Mouse (Mus musculus) cerebellum, adult 11 months (tissue): ENCODE measurements around the gene Gm13090.

ENCODE experiments used
- DNase-seq: peaks from one replicate; pipeline ENCODE4 v3.0.0; 2022

Gm13090 gene

GRCm38 (mm10) chr4:151089270-151089669 lies at the start of gene Gm13090:
Gene Gm13090, plus strand, starts transcription at chr4:151089570.
- peak; percentile 29 for DNase-seq

- no peak for DNase-seq
Measured at GRCm38 (mm10) chr4:151041506-151041905, 47.9 kb upstream of the Gm13090 start.

GRCm38 (mm10) chr4:151043281-151043680 lies 46.1 kb upstream of the Gm13090 start:
- peak; percentile 35 for DNase-seq

GRCm38 (mm10) chr4:151044037-151044943 lies 45.1 kb upstream of the Gm13090 start, which contains the start of gene Per3:
Gene Per3, minus strand, starts transcription at chr4:151044665.
- DNase-seq = peak; percentile 99

GRCm38 (mm10) chr4:151044944-151045570 lies 44.3 kb upstream of the Gm13090 start:
- DNase-seq = no peak

GRCm38 (mm10) chr4:151046524-151046923 lies 42.8 kb upstream of the Gm13090 start:
- no peak for DNase-seq

- no peak for DNase-seq
Measured at GRCm38 (mm10) chr4:151051162-151051561, 38.2 kb upstream of the Gm13090 start.

GRCm38 (mm10) chr4:151057347-151058321 lies 31.7 kb upstream of the Gm13090 start, which contains the start of gene Vamp3:
Gene Vamp3, minus strand, starts transcription at chr4:151057963.
- peak; percentile 99 for DNase-seq

GRCm38 (mm10) chr4:151058634-151059033 lies 30.7 kb upstream of the Gm13090 start:
- DNase-seq = no peak

GRCm38 (mm10) chr4:151059566-151059965 lies 29.8 kb upstream of the Gm13090 start:
- DNase-seq = no peak

- no peak for DNase-seq
Measured at GRCm38 (mm10) chr4:151068751-151069150, 20.6 kb upstream of the Gm13090 start.

GRCm38 (mm10) chr4:151070962-151071361 lies 18.4 kb upstream of the Gm13090 start:
- DNase-seq = no peak

- DNase-seq = peak; percentile 78
Measured at GRCm38 (mm10) chr4:151073108-151073744, 16.1 kb upstream of the Gm13090 start.

- no peak for DNase-seq
Measured at GRCm38 (mm10) chr4:151074817-151075216, 14.6 kb upstream of the Gm13090 start.

GRCm38 (mm10) chr4:151081355-151081754 lies 8.0 kb upstream of the Gm13090 start:
- no peak for DNase-seq

- no peak for DNase-seq
Measured at GRCm38 (mm10) chr4:151081977-151082376, 7.4 kb upstream of the Gm13090 start.

GRCm38 (mm10) chr4:151083027-151083426 lies 6.3 kb upstream of the Gm13090 start:
- DNase-seq = no peak

GRCm38 (mm10) chr4:151087358-151087757 lies 2.0 kb upstream of the Gm13090 start:
- no peak for DNase-seq

GRCm38 (mm10) chr4:151088819-151089218 lies 551 bp upstream of the Gm13090 start:
- peak; percentile 82 for DNase-seq

- DNase-seq = peak; percentile 54
Measured at GRCm38 (mm10) chr4:151095207-151095606, 5.8 kb downstream of the Gm13090 start.

GRCm38 (mm10) chr4:151096334-151097103 lies 7.1 kb downstream of the Gm13090 start:
- no peak for DNase-seq
